34 mouse cellular contexts compared by ENCODE assay signal in the genomic region with DNA sequence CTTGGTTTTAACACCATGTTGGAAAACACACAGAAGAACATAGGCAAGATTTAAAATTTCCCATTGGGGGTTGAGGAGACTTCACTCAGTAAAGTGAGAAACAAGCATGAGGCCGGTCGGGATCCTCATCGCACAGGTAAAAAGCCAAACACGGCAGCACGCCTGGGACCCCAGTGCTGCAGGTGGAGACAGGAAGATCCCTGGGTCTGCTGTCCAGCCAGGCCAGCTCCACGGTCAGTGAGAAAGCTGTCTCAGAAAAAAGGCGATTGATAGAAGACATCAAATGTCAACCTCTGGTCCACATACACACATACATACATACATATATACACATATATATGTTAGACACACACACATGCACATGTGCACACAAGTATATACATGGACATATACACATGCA.
"Had no signal": no experiment of that assay in that cellular context is flagged by ENCODE, and none has a peak within 500 bp of the region (broad histone marks: within the 10 kb centered on the region; RNA-seq: fewer than 3 reads in every experiment).

No protein-coding gene starts in this region.

- H3K9ac ChIP-seq: heart, embryonic 12.5 days; heart, embryonic 13.5 days; heart, embryonic 15.5 days; hindbrain, embryonic 12.5 days; hindbrain, embryonic 13.5 days; hindbrain, embryonic 14.5 days; hindbrain, embryonic 15.5 days; intestine, embryonic 15.5 days; kidney, embryonic 15.5 days had no signal

- H3K4me3 ChIP-seq: heart, embryonic 12.5 days; heart, embryonic 13.5 days; heart, embryonic 15.5 days; hindbrain, embryonic 10.5 days; hindbrain, embryonic 12.5 days; hindbrain, embryonic 13.5 days; hindbrain, embryonic 15.5 days; intestine, embryonic 15.5 days; kidney, embryonic 15.5 days; layer of hippocampus, adult 2 months; left cerebral cortex, adult 2 months had no signal

- ATAC-seq: hindbrain, embryonic 16.5 days; hindbrain, postnatal 0 days; inflammation-experienced regulatory T-cells, adult 6 months; intestine, embryonic 15.5 days; intestine, embryonic 16.5 days; intestine, postnatal 0 days had no signal

- DNase-seq: heart, postnatal 10 days; heart, postnatal 14 days; heart, postnatal 36 days; heart, postnatal 4 days; kidney, adult 11 months; kidney, adult 18-20 months; kidney, adult 2 months; kidney, adult 8-10 months; kidney, adult 9 months; kidney, postnatal 10 days; kidney, postnatal 14 days; kidney, postnatal 25 days; kidney, postnatal 36 days; kidney, postnatal 4 days; layer of hippocampus, adult 9-11 months; layer of hippocampus, postnatal 36 days had no signal

- H3K27me3 ChIP-seq: heart, embryonic 12.5 days; heart, embryonic 13.5 days; heart, embryonic 15.5 days; hindbrain, embryonic 12.5 days; hindbrain, embryonic 13.5 days; hindbrain, embryonic 15.5 days; intestine, embryonic 15.5 days; kidney, embryonic 15.5 days had no signal

- H3K36me3 ChIP-seq: heart, embryonic 15.5 days; hindbrain, embryonic 13.5 days; hindbrain, embryonic 15.5 days; intestine, embryonic 15.5 days had no signal

- H3K27ac ChIP-seq: heart, embryonic 13.5 days; heart, embryonic 15.5 days; hindbrain, embryonic 10.5 days; hindbrain, embryonic 12.5 days; hindbrain, embryonic 13.5 days; hindbrain, embryonic 14.5 days; hindbrain, embryonic 15.5 days; hindbrain, postnatal 0 days; intestine, embryonic 15.5 days; kidney, embryonic 15.5 days; kidney, postnatal 0 days; layer of hippocampus, adult 2 months; left cerebral cortex, adult 2 months had no signal
